Mouse (Mus musculus): ENCODE measurements around the gene Iltifb. TPM values are rescaled to one million over a fixed set of nuclear protein-coding genes. Genes with fewer than 3 reads are reported as not detected.
A peak's percentile ranks its signal among the peaks of the same experiment; 100 is the strongest.
"Not testable (repeated sequence)": the region's sequence is repeated elsewhere in the genome, so short reads cannot be mapped to it uniquely, and the experiment has no call there.

Iltifb gene
- total RNA-seq (2015) (not detected in 2 replicates), total RNA-seq (2017) (not detected in 2 replicates)

DNA sequence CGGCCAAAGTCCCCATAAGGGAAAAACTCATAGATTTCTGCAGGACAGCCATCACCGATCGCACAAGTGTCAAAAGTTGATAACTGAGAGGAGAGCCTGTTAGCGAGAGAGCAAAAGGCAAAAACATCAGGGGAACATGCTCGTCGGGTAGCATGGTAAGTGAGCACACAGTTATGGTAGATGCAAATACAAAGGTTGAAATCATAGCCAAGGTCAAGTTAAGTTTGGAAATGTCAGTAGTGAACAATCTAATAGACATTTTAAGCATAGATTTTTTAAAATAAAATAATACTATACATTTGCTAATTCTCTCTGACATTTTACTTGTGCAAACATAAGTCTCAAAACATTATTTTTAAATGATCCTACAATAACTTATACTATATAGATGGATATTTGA is at the start of gene Iltifb:
Gene Iltifb, minus strand, starts transcription at position 101 of the 400 bp plus-strand sequence.
- no peak for ATAC-seq (ENCODE audit: poor library complexity, severe bottlenecking)

DNA sequence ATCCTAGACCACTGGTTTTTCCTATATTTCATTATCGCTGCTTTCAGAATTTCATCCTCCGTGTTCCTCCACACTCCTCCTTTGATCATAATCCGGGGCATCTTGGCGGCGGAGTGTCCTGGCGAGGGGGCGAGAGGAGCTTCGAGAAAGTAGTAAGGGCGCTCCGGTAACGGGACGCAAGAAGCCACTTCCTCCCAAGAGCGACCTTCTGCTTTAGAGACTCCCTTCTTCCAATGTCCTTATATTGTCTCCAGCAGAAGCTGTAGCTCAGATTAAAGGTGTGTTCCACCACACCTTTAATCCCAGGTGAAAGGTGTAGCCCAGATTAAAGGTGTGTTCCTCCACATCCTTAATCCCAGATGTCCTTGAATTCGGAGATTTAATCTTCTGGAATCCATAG is 48.3 kb upstream of the Iltifb start, which contains the start of gene Gm9046:
Gene Gm9046, minus strand, starts transcription at position 101 of the 400 bp plus-strand sequence.
- not testable (repeated sequence) for ATAC-seq (ENCODE audit: poor library complexity, severe bottlenecking)

DNA sequence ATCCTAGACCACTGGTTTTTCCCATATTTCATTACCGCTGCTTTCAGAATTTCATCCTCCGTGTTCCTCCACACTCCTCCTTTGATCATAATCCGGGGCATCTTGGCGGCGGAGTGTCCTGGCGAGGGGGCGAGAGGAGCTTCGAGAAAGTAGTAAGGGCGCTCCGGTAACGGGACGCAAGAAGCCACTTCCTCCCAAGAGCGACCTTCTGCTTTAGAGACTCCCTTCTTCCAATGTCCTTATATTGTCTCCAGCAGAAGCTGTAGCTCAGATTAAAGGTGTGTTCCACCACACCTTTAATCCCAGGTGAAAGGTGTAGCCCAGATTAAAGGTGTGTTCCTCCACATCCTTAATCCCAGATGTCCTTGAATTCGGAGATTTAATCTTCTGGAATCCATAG is 42.9 kb upstream of the Iltifb start, which contains the start of gene Gm9045:
Gene Gm9045, minus strand, starts transcription at position 101 of the 400 bp plus-strand sequence.
- ATAC-seq (ENCODE audit: poor library complexity, severe bottlenecking), result not testable (repeated sequence)

DNA sequence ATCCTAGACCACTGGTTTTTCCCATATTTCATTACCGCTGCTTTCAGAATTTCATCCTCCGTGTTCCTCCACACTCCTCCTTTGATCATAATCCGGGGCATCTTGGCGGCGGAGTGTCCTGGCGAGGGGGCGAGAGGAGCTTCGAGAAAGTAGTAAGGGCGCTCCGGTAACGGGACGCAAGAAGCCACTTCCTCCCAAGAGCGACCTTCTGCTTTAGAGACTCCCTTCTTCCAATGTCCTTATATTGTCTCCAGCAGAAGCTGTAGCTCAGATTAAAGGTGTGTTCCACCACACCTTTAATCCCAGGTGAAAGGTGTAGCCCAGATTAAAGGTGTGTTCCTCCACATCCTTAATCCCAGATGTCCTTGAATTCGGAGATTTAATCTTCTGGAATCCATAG is 37.5 kb upstream of the Iltifb start, which contains the start of gene Gm9044:
Gene Gm9044, minus strand, starts transcription at position 101 of the 400 bp plus-strand sequence.
- not testable (repeated sequence) for ATAC-seq (ENCODE audit: poor library complexity, severe bottlenecking)

DNA sequence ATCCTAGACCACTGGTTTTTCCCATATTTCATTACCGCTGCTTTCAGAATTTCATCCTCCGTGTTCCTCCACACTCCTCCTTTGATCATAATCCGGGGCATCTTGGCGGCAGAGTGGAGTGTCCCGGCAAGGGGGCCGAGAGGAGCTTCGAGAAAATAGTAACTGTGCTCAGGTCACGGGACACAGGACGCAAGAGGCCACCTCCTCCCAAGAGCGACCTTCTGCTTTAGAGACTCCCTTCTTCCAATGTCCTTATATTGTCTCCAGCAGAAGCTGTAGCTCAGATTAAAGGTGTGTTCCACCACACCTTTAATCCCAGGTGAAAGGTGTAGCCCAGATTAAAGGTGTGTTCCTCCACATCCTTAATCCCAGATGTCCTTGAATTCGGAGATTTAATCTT is 32.0 kb upstream of the Iltifb start, which contains the start of gene Gm9040:
Gene Gm9040, minus strand, starts transcription at position 101 of the 400 bp plus-strand sequence.
- not testable (repeated sequence) for ATAC-seq (ENCODE audit: poor library complexity, severe bottlenecking)

DNA sequence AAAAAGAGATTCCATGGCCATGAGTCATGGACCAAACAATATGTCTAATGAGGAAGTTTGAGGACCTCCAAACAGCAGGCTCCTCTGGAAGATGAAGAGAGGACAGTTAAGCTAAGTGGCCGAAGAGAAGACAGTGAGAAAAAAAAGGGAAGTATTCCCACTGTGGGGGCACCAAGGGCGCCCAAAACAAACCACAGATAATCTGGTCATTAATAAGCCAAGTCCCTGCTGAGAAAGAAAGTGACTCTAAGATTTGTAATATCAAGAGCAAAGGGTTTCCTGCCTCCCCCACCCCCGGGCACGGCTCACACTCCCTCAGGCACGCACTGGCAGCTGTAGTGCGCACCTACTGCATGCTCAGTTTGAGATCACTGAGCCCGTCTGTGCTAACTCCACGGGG is 24.2 kb upstream of the Iltifb start:
- ATAC-seq (ENCODE audit: poor library complexity, severe bottlenecking), result peak; percentile 69

DNA sequence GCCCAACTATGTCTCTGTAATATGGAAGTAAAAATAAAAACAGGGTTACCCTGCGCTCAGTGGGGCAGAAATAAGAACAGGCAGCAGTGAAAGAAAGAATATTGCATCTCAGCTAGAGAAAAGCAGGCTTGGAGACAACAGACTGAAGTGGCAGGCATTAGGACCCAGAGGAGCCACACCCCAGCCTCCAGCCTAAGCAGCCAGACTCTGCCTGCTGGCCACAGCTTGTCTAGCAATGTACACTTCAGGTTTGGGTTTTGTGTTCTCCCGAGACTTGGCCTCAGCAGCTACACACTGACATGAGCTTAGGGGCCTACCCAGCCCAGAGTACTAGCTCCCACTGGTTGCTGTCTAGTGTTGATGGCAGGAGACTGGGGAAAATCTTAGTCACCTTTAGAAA is 7.3 kb upstream of the Iltifb start:
- ATAC-seq (ENCODE audit: poor library complexity, severe bottlenecking), result peak; percentile 60

DNA sequence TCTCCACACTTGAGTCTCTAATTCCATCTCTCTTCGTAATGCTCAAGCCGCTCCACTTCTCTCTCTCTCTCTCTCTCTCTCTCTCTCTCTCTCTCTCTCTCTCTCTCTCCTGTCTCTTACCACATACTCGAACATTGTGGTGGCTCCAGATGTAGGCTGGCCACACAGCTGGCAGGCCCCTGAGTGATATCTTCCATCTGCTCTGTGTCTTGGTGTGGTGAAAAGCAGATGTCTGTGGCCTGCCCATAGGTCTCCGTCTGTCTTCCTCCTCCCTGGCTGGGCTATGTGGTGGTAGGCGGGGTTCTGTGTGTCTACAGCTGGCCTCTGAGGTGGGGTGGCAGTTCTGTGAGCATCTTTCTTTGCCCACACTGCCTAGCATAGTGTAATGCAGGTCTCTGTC is 11.8 kb downstream of the Iltifb start:
- not testable (repeated sequence) for ATAC-seq (ENCODE audit: poor library complexity, severe bottlenecking)

DNA sequence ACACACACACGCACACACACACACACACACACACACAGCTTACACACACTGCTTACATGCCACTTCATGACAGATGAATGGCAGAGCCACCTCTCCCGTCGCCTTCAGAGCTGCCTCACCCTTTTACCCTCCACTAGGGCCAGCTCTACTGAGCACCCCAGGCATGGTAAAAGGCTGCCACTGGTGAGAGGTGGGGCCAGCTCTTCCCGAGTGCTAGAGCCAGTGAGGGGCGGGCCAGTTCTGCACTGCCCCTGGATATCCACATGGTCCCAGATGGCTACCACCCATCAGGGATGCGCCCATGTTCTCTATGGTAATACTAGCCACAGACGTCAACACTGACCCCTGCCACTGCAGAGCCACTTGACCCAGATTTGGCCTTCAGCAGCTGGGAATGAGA is 12.3 kb downstream of the Iltifb start:
- ATAC-seq (ENCODE audit: poor library complexity, severe bottlenecking), result not testable (repeated sequence)

DNA sequence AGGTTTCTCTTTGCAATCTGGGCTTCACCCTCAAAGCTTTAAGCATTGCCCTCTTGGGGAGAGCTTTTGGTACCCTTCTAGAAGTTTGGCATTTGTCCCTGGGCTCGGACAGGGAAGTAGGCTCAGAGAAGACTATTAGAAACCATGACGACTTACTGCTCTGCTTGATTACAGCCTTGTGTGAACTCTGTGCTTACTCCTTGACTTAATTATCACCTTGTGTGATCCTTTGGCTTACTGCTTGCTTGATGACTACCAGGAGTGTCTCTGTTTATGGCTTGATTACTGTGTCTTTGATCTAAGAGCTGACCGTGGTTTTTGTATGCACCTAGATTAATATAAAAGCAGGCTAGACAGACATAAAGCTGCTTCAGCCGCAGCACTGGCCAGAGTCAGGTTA is 16.8 kb downstream of the Iltifb start:
- ATAC-seq (ENCODE audit: poor library complexity, severe bottlenecking), result not testable (repeated sequence)

DNA sequence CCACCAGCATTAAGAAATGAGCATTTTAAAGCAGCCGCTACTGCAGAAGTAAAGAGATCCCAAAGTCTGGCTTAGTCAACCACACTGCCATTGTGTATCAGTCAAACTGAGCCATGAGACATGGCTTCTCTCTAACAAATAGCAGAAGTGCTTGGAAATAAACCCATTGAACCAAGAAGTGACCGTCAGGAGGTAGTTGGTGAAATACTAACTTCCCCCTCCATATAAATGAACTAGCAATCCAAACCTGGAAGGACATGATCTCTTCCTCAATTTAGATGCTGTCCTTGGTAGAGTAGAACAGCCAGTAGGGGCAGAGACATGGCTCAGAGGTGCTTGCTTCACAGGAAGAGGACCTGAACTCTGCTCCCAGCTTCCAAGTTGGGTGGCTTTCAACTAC is 23.4 kb downstream of the Iltifb start:
- peak; percentile 63 for ATAC-seq (ENCODE audit: poor library complexity, severe bottlenecking)

DNA sequence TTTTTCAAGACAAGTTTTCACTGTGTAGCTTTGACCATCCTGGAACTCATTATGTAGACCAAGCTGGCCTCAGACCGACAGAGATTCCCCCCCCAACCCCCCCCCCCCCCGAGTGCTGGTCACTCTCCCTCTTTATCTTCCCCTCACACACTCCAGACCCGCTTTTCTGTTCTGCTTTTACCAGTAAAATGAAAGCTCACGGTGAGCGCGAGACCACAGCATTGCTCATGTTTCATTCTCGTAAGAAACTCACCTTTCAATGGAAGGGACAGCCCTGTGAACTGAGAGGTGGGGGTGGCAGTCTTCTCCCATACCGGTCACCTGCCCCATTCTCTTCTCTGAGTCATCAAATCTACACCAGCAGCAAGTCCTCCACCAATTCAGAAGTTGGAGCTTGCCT is 26.0 kb downstream of the Iltifb start:
- ATAC-seq (ENCODE audit: poor library complexity, severe bottlenecking), result 0 out of 2 replicates have a peak, but pooled peaks have one; percentile 38

DNA sequence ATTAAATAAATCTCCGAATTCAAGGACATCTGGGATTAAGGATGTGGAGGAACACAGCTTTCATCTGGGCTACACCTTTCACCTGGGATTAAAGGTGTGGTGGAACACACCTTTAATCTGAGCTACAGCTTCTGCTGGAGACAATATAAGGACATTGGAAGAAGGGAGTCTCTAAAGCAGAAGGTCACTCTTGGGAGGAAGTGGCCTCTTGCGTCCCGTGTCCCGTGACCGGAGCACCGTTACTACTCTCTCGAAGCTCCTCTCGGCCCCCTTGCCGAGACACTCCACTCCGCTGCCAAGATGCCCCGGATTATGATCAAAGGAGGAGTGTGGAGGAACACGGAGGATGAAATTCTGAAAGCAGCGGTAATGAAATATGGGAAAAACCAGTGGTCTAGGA is 36.5 kb downstream of the Iltifb start, which contains the start of gene Gm32802:
Gene Gm32802, plus strand, starts transcription at position 301 of the 400 bp plus-strand sequence.
- ATAC-seq (ENCODE audit: poor library complexity, severe bottlenecking), result not testable (repeated sequence)

DNA sequence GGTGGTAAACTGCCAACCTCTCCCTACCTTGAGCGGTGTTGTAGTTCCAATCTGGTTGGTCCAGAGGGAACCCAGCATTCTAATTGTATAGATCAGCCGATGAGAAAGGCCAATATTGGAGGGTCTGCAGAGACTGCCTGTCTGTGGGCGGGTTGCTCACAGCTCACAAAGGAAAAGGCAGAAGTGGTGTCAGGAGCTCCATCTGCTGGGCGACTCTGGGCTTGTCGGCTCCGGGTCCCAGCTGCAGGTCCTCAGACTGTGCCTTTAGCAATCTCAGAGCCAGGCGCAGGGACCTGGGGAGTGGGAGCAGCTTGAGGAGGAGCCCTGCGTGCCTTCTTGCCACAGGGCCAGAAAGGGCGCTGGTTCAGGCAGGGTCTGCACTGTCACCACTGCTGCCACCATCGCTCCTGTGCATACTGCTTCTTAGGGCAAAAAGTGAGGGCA is 44.0 kb downstream of the Iltifb start:
- ATAC-seq (ENCODE audit: poor library complexity, severe bottlenecking), result no peak

DNA sequence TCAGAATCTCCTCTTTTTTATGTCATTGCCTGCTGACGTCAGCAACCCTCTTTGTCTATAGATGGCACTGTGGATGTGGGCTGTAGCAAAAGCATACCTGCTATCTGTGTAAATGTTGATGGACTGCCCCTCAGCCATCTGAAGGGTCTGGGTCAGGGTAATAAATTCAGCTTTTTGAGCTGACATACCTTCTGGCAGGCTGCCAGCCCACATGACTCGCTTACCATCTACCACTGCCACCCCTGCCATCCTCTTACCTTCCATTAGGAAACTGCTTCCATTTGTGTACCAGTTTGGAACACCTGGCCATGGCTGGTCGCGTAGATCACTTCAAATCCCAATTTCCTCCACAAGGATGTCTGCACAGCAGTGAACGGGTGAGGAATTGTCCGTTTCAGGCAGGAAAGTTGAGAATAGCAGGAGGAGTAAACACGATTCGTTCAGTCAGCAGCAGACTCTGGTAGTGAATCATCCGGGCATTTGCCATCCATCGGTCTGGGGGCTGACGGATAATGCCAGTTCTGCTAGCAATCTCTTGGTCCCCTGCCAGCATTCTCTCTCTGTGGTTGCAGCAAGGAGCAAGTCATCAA is 45.7 kb downstream of the Iltifb start:
- not testable (repeated sequence) for ATAC-seq (ENCODE audit: poor library complexity, severe bottlenecking)

DNA sequence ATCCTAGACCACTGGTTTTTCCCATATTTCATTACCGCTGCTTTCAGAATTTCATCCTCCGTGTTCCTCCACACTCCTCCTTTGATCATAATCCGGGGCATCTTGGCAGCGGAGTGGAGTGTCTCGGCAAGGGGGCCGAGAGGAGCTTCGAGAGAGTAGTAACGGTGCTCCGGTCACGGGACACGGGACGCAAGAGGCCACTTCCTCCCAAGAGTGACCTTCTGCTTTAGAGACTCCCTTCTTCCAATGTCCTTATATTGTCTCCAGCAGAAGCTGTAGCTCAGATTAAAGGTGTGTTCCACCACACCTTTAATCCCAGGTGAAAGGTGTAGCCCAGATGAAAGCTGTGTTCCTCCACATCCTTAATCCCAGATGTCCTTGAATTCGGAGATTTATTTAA is 54.2 kb downstream of the Iltifb start, which contains the start of gene Gm32717:
Gene Gm32717, minus strand, starts transcription at position 101 of the 400 bp plus-strand sequence.
- not testable (repeated sequence) for ATAC-seq (ENCODE audit: poor library complexity, severe bottlenecking)

Other genes starting within 250 kb of the Iltifb start
- gene Mdm1, start 153.2 kb downstream of the Iltifb start, total RNA-seq (2015), result 14.9 and 16.4 TPM in 2 replicates
- gene Mdm1, start 153.2 kb downstream of the Iltifb start, total RNA-seq (2017), result 21.1 and 49.6 TPM in 2 replicates
- gene Il22, start 90.1 kb downstream of the Iltifb start, total RNA-seq (2015), result not detected in 2 replicates
- gene Il22, start 90.1 kb downstream of the Iltifb start, total RNA-seq (2017), result not detected in 2 replicates
- not detected in 2 replicates for gene Gm32717, start 54.3 kb downstream of the Iltifb start, total RNA-seq (2015)
- 0.08 and 0.11 TPM in 2 replicates for gene Gm32717, start 54.3 kb downstream of the Iltifb start, total RNA-seq (2017)
- gene Gm32802, start 36.4 kb downstream of the Iltifb start, total RNA-seq (2015), result not detected in 2 replicates
- 0.08 and 0.11 TPM in 2 replicates for gene Gm32802, start 36.4 kb downstream of the Iltifb start, total RNA-seq (2017)
- not detected in 2 replicates for gene Gm9040, start 31.9 kb upstream of the Iltifb start, total RNA-seq (2015)
- not detected in 2 replicates for gene Gm9040, start 31.9 kb upstream of the Iltifb start, total RNA-seq (2017)
- gene Gm9044, start 37.4 kb upstream of the Iltifb start, total RNA-seq (2015), result not detected in 2 replicates
- gene Gm9044, start 37.4 kb upstream of the Iltifb start, total RNA-seq (2017), result not detected in 2 replicates
- 0.20 and 0.23 TPM in 2 replicates for gene Gm9045, start 42.8 kb upstream of the Iltifb start, total RNA-seq (2015)
- gene Gm9045, start 42.8 kb upstream of the Iltifb start, total RNA-seq (2017), result not detected in 2 replicates
- gene Gm9046, start 48.2 kb upstream of the Iltifb start, total RNA-seq (2015), result not detected in 2 replicates
- gene Gm9046, start 48.2 kb upstream of the Iltifb start, total RNA-seq (2017), result not detected in 2 replicates
- not detected in 2 replicates for gene Gm9048, start 53.6 kb upstream of the Iltifb start, total RNA-seq (2015)
- gene Gm9048, start 53.6 kb upstream of the Iltifb start, total RNA-seq (2017), result 0.04 and 0.15 TPM in 2 replicates
- gene Gm9049, start 59.1 kb upstream of the Iltifb start, total RNA-seq (2015), result 0.20 and 0.23 TPM in 2 replicates
- gene Gm9049, start 59.1 kb upstream of the Iltifb start, total RNA-seq (2017), result not detected in 2 replicates
- gene Ifng, start 146.0 kb upstream of the Iltifb start, total RNA-seq (2015), result 0.94 and 1.9 TPM in 2 replicates
- gene Ifng, start 146.0 kb upstream of the Iltifb start, total RNA-seq (2017), result 1.6 and 2.6 TPM in 2 replicates